Mouse (Mus musculus) bone marrow macrophage, adult 2 months (primary cell): ENCODE results near the gene Fam43a.

ENCODE experiments used
- CTCF ChIP-seq: IDR thresholded peaks from 2 replicates; pipeline ENCODE4 v1.5.1; 2012; ENCODE audit warnings: low read depth, mild to moderate bottlenecking, low read length, moderate library complexity
- POLR2A ChIP-seq: IDR thresholded peaks from 2 replicates; pipeline ENCODE4 v1.6.1; 2012; ENCODE audit warnings: mild to moderate bottlenecking, low read depth, low read length, borderline replicate concordance

- no peak for TF ChIP-seq CTCF
- no peak for TF ChIP-seq POLR2A
These were observed 51.8 kb downstream of the Fam43a start for GRCm38 (mm10) chr16:30651292-30651691.
